Mouse (Mus musculus) ES-CJ7 (cell line): ENCODE data around the gene Sprtn.

Experiments
- DNase-seq: peaks from one replicate; pipeline ENCODE4 v3.0.0; 2011; ENCODE audit warnings: low read depth, low spot score

Gene Sprtn

GRCm38 (mm10) chr8:124944406-124944805 is 46.7 kb downstream of the Sprtn start:
- no peak for DNase-seq

DNA sequence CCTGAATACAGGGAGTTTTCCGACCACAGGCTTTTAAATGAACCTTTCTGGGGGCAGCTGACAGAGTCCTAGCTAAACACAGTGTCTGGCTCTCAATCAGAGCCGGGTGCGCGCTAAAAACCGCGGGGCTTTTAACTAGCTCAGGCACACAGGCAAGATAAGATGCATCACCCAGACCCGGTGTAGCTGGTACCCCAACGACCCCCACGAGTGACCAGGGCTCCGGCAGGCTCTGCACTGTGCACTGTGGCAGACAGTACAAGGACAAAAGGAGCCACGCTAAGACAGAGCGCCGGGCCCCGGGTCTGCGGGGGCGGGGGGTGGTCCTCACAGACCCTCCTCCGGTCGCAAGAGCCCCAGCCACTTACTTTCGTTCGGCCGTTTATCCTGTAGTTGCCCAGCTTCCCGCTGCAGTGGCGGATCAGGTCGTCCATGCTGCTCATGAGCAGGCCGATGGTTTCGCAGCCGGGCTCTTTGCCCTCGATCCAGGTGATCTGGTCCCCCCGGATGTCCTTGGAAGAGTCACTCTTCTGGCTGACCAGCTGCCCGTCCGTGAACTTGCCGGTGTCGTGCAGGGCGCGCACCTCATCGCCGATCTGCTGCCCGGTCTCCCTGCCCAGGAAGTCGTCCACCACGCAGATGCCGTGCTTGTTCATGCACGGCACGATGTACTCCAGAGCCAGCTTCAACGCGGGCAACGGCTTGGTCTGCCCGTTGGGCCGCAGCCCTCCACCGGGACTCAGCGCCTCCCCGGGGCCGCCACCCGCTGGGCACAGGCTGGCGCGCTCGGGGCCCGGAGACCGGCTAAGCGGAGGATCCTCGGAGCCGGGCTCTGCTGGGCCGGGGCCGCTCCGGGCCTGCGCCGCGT is 50.4 kb downstream of the Sprtn start:
- DNase-seq: peak; percentile 27

GRCm38 (mm10) chr8:124948733-124949111 is 51.0 kb downstream of the Sprtn start:
- peak; percentile 36 for DNase-seq

DNA sequence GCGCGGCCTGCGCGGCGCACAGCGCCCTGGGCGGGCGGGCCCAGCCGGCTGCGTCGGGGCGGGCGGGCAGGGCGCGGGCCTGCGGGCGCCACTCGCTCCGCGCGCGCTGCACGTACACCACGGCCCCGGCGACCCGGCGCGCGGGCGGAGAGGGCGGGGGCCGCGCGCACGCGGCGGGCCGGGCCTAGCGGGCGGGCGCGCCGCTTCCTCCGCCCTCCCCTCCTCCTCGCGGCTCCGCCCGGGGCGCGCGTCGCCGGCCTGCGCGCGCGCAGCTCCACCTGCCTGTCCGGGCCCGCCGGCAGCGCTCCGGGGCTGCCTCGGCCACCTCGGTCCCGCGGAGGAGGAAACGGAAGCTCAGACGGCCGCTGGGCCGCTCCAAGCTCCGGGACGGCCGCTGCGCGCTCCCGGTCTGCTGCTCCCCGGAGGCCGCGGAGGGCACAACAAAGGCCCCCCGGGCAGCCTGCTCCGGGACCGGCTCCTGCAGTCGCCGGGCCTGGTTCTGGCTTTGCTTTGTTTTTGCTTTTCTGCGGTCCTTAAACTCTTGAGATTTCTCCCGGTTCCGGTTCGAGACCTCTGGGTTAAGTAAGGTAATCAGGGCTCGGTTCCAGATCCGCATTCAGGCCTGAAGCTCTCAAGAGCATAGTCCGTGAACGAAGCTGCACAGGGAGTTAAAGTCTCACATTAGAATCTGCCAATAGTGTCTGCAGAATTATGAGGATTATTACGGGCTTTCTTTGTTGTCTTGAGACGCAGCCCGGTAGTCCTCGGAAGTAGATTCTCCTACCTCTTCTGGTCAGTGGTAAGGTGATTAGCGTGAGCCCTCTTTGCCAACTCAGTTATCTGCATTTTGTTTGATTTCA is 51.8 kb downstream of the Sprtn start, which contains the start of gene Egln1:
Gene Egln1, minus strand, starts transcription at position 116 of the 860 bp plus-strand sequence.
- peak; percentile 46 for DNase-seq

- DNase-seq: no peak
These were observed 52.4 kb downstream of the Sprtn start for GRCm38 (mm10) chr8:124950069-124950456.

DNA sequence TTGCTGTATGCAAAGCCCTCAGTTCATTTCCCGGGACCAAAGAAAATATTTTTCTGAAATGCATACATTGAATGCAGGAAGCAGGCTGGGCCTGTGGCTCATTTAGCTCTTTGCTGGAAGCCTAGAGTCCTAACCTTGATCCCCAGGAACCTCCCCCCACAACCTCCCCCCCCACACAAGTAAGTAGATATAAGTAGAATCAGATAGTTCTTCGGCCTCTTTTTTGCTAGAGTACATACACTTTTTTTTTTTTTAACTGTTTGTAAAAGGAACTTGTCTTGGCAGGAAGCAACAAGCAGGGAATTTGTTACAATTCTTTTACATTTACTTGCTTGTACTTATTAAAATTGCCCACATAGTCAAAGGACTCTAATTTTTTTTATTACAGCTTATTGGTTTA is 53.2 kb downstream of the Sprtn start:
- DNase-seq: no peak

- DNase-seq: no peak
These were observed 55.5 kb downstream of the Sprtn start for GRCm38 (mm10) chr8:124953188-124953587.

- DNase-seq: no peak
These were observed 56.9 kb downstream of the Sprtn start for GRCm38 (mm10) chr8:124954572-124955082.
